Mouse (Mus musculus): ENCODE measurements around the gene Dgkz.

- TF ChIP-seq CTCF (IDR thresholded peaks at IDR 0.05; ENCODE audit: low read depth): no peak
- no peak for TF ChIP-seq EP300 (optimal IDR thresholded peaks at IDR 0.05)
Observed at GRCm38 (mm10) chr2:91900431-91900830, 75.2 kb downstream of the Dgkz start.
